Mouse (Mus musculus): ENCODE results near the gene 3110082I17Rik. TPM values are rescaled to one million over a fixed set of nuclear protein-coding genes. Genes with fewer than 3 reads are reported as not detected.

Gene 3110082I17Rik
- polyA plus RNA-seq, 1 experiment from 2014 or later: 19.7 TPM

GRCm38 (mm10) chr5:139483171-139483848 is 23.0 kb upstream of the 3110082I17Rik start:
- Histone ChIP-seq H3K4me3 (ENCODE audit: low read depth, low read length) (peak overlapping the region; percentile 87), H3K4me2 (replicated peaks; ENCODE audit: low read depth) (peak overlapping the region; percentile 85), H3K27me3 (ENCODE audit: control insufficient read depth, insufficient read depth, low read length) (no peaks in the 10 kb centered on the region), H3K9ac (ENCODE audit: low read length) (peak overlapping the region; percentile 92), H3K36me3 (ENCODE audit: control insufficient read depth, insufficient read depth, low read length) (peaks cover 13% of the 10 kb centered on the region; the same call in 1 of the 2 replicates), H3K9me3 (ENCODE audit: control insufficient read depth, low read length) (no peaks in the 10 kb centered on the region), H3K4me1 (replicated peaks; ENCODE audit: control insufficient read depth, insufficient read depth) (no peaks in the 10 kb centered on the region), H3K27ac (replicated peaks) (peak overlapping the region; percentile 86)
- DNase-seq (ENCODE audit: low spot score) (no peak), ATAC-seq (ENCODE audit: low FRiP score, low TSS enrichment) (no peak)
- 51% methylated on average over 14 of the region's 14 CpGs for WGBS
- TF ChIP-seq CTCF (IDR thresholded peaks at IDR 0.05; ENCODE audit: low read depth) (no peak), EP300 (optimal IDR thresholded peaks at IDR 0.05) (no peak)

GRCm38 (mm10) chr5:139480406-139480805 is 20.1 kb upstream of the 3110082I17Rik start:
- Histone ChIP-seq H3K27ac (replicated peaks) (no peak overlapping the region), H3K27me3 (ENCODE audit: control insufficient read depth, insufficient read depth, low read length) (no peaks in the 10 kb centered on the region), H3K9me3 (ENCODE audit: control insufficient read depth, low read length) (no peaks in the 10 kb centered on the region), H3K4me3 (ENCODE audit: low read depth, low read length) (no peak overlapping the region), H3K36me3 (ENCODE audit: control insufficient read depth, insufficient read depth, low read length) (peaks cover 29% of the 10 kb centered on the region), H3K9ac (ENCODE audit: low read length) (no peak overlapping the region), H3K4me1 (replicated peaks; ENCODE audit: control insufficient read depth, insufficient read depth) (no peaks in the 10 kb centered on the region), H3K4me2 (replicated peaks; ENCODE audit: low read depth) (no peak overlapping the region)
- TF ChIP-seq CTCF (IDR thresholded peaks at IDR 0.05; ENCODE audit: low read depth) (no peak), EP300 (optimal IDR thresholded peaks at IDR 0.05) (no peak)
- ATAC-seq (ENCODE audit: low FRiP score, low TSS enrichment) (no peak), DNase-seq (ENCODE audit: low spot score) (no peak)
- 78% methylated on average over 8 of the region's 10 CpGs for WGBS

GRCm38 (mm10) chr5:139479088-139479487 is 18.8 kb upstream of the 3110082I17Rik start:
- no peak for TF ChIP-seq EP300 (optimal IDR thresholded peaks at IDR 0.05)
- no peak for TF ChIP-seq CTCF (IDR thresholded peaks at IDR 0.05; ENCODE audit: low read depth)
- no peak overlapping the region for H3K9ac ChIP-seq (ENCODE audit: low read length)
- ATAC-seq (ENCODE audit: low FRiP score, low TSS enrichment) (peak; percentile 76), DNase-seq (ENCODE audit: low spot score) (peak; percentile 71)
- no peaks in the 10 kb centered on the region for H3K9me3 ChIP-seq (ENCODE audit: control insufficient read depth, low read length)
- 79% methylated on average over 8 of the region's 8 CpGs for WGBS
- H3K27ac ChIP-seq (replicated peaks): peak overlapping the region; percentile 49; the same call in 1 of the 2 replicates
- H3K4me2 ChIP-seq (replicated peaks; ENCODE audit: low read depth): no peak overlapping the region
- peaks cover 33% of the 10 kb centered on the region for H3K36me3 ChIP-seq (ENCODE audit: control insufficient read depth, insufficient read depth, low read length)
- H3K27me3 ChIP-seq (ENCODE audit: control insufficient read depth, insufficient read depth, low read length): no peaks in the 10 kb centered on the region
- no peak overlapping the region for H3K4me3 ChIP-seq (ENCODE audit: low read depth, low read length)
- H3K4me1 ChIP-seq (replicated peaks; ENCODE audit: control insufficient read depth, insufficient read depth): no peaks in the 10 kb centered on the region

GRCm38 (mm10) chr5:139474741-139475140 is 14.4 kb upstream of the 3110082I17Rik start:
- ATAC-seq (ENCODE audit: low FRiP score, low TSS enrichment) (no peak), DNase-seq (ENCODE audit: low spot score) (no peak)
- no peaks in the 10 kb centered on the region for H3K9me3 ChIP-seq (ENCODE audit: control insufficient read depth, low read length)
- H3K4me2 ChIP-seq (replicated peaks; ENCODE audit: low read depth): no peak overlapping the region
- no peak overlapping the region for H3K27ac ChIP-seq (replicated peaks)
- H3K36me3 ChIP-seq (ENCODE audit: control insufficient read depth, insufficient read depth, low read length): peaks cover 43% of the 10 kb centered on the region
- H3K9ac ChIP-seq (ENCODE audit: low read length): no peak overlapping the region
- H3K4me1 ChIP-seq (replicated peaks; ENCODE audit: control insufficient read depth, insufficient read depth): no peaks in the 10 kb centered on the region
- TF ChIP-seq CTCF (IDR thresholded peaks at IDR 0.05; ENCODE audit: low read depth) (no peak), EP300 (optimal IDR thresholded peaks at IDR 0.05) (no peak)
- H3K27me3 ChIP-seq (ENCODE audit: control insufficient read depth, insufficient read depth, low read length): no peaks in the 10 kb centered on the region
- WGBS: 89% methylated on average over 9 of the region's 9 CpGs
- no peak overlapping the region for H3K4me3 ChIP-seq (ENCODE audit: low read depth, low read length)

- no peaks in the 10 kb centered on the region for H3K9me3 ChIP-seq (ENCODE audit: control insufficient read depth, low read length)
- peak; percentile 35 for DNase-seq (ENCODE audit: low spot score)
- H3K9ac ChIP-seq (ENCODE audit: low read length): no peak overlapping the region
- no peak for TF ChIP-seq EP300 (optimal IDR thresholded peaks at IDR 0.05)
- TF ChIP-seq CTCF (IDR thresholded peaks at IDR 0.05; ENCODE audit: low read depth): peak; percentile 71
- ATAC-seq (ENCODE audit: low FRiP score, low TSS enrichment): 0 out of 2 replicates have a peak, but pooled peaks have one; percentile 24
- H3K36me3 ChIP-seq (ENCODE audit: control insufficient read depth, insufficient read depth, low read length): peaks cover 11% of the 10 kb centered on the region
- no peaks in the 10 kb centered on the region for H3K4me1 ChIP-seq (replicated peaks; ENCODE audit: control insufficient read depth, insufficient read depth)
- H3K27me3 ChIP-seq (ENCODE audit: control insufficient read depth, insufficient read depth, low read length): no peaks in the 10 kb centered on the region
- no peak overlapping the region for H3K27ac ChIP-seq (replicated peaks)
- H3K4me3 ChIP-seq (ENCODE audit: low read depth, low read length): no peak overlapping the region
- H3K4me2 ChIP-seq (replicated peaks; ENCODE audit: low read depth): no peak overlapping the region
- 50% methylated on average over 5 of the region's 5 CpGs for WGBS
These were observed 7.7 kb upstream of the 3110082I17Rik start for GRCm38 (mm10) chr5:139467998-139468397.

- Histone ChIP-seq H3K4me1 (replicated peaks; ENCODE audit: control insufficient read depth, insufficient read depth) (no peaks in the 10 kb centered on the region), H3K9me3 (ENCODE audit: control insufficient read depth, low read length) (no peaks in the 10 kb centered on the region), H3K9ac (ENCODE audit: low read length) (no peak overlapping the region), H3K4me2 (replicated peaks; ENCODE audit: low read depth) (no peak overlapping the region), H3K4me3 (ENCODE audit: low read depth, low read length) (no peak overlapping the region), H3K27me3 (ENCODE audit: control insufficient read depth, insufficient read depth, low read length) (no peaks in the 10 kb centered on the region), H3K36me3 (ENCODE audit: control insufficient read depth, insufficient read depth, low read length) (peaks cover 4% of the 10 kb centered on the region), H3K27ac (replicated peaks) (no peak overlapping the region)
- DNase-seq (ENCODE audit: low spot score): no peak
- no peak for TF ChIP-seq EP300 (optimal IDR thresholded peaks at IDR 0.05)
- WGBS: 62% methylated on average over 4 of the region's 4 CpGs
- ATAC-seq (ENCODE audit: low FRiP score, low TSS enrichment): no peak
These were observed 6.5 kb upstream of the 3110082I17Rik start for GRCm38 (mm10) chr5:139466801-139467200.

All from stomach, postnatal 0 days (tissue).